Mouse (Mus musculus): ENCODE data around the gene Cmah.

Gene Cmah

DNA sequence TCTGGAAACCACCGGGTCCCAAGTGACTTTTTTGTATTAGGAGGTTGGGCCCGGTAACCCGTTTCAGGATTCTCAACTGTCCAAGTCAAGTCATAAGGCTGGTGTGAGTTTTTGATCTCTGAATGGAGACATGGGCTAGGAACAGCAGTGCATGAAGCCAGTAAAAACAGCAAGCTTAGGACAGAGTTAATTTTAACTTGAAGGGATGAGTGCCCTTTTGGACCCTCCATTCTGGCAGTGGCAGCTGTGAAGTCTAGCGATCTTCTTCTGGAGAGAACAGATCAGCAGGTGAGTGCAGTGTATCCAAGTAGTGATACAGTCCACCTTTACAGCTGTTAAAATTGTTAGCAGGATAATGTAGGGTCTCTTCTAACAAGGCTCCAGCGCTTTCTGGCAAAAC is at the start of gene Cmah:
TSS of gene Cmah (plus strand) at position 204 of the 400 bp plus-strand sequence.
- no peak for DNase-seq

DNA sequence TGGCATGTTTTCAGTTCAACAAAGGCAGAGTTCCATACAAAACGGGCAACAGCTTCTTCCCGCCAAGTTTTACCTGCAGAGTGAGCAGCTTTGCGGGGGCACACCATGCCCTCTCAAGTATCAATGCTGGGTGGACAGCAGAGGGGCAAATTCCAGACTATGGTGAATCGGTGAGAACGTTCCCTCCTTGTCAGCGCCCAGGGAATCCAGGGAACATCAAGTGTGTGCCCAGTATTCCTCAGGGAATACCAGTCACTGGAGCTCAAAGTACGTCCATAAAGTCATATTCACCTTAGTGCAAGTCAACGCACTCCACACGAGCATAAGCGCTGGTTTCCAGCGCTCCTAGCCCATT is 47.8 kb upstream of the Cmah start:
- DNase-seq: peak; percentile 11

DNA sequence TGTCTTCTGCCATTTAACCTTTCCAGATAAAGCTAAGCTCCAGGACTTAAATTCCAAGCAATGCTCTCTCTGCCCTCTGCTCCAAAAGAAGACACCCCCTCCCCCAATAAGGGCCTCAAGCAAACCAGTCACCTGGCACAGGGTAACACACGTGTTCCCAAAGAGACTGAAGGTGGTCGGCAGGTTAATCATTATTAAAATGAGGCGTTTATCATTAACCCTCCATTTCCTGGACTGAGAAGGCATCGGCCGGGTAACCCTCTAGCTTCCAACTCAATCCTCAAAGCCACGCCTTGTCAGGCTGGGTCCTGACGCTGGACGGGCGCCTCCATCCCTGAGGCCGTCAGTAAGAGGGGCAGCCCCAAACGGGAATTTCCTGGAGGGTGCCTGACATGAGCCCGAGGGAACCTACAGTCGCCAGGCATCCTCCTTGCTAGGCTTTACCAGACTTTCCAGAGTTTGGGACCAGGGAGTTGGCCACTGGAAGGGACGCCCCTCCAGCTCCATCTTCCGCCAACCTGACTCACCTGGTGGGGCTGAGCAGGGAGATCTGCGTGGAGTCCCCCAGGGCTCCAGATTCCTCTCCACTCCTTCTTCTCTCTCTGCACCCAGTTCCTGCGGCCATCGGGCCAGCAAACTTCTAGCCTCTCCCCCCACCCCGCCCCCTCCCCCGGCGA is 47.3 kb upstream of the Cmah start:
- DNase-seq: peak; percentile 34

DNA sequence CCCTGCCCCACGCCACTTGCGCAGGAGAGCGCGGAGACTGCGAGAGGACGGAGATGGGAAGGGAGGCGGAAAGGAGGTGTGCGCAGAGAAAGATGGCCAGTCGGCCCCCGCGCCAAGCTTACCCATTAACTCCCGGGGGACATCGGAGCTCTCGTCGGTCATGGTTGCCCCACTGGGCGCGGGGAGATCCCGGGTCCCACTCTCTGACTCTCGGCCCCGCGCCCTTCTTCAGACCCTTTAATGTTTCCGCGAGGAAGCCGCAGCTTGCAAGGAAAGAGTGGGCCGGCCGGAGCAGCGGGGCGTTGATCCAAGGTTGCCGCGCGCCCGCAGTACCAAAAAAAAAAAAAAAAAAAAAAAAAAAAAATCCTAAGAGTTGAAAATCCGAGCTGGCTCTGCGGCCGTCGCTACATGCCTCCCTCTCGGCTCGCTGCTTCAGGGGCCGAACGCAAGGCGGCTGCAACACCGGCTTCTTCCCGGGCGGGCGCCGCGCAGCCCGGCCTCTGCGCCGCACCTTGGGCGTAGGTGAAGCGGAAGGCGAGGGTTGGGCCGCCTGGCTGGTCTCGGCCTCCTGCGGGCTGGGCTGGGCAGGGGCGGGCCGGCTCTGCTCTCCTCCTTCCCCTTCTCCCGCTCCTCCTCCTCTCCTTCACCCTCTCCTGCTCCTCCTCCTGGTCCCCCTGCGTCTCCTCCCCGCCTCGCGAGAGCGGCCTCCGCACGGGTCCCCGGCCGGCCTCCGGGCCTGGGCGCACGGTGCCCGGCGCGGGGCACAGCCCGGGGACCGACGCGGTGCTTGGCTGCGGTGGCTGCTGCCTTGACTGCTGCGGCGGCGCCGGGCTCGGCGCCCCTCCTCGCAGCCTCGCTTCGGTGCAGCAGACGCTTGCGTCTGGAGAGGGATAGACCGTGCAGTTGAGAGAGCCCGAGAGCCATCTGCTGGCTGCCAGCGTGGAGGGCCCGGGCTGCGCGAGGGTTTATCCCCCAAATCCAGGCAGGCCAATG is 46.5 kb upstream of the Cmah start, which contains the start of gene Carmil1:
TSS of gene Carmil1 (minus strand) at position 357 of the 993 bp plus-strand sequence.
- DNase-seq: peak; percentile 85

DNA sequence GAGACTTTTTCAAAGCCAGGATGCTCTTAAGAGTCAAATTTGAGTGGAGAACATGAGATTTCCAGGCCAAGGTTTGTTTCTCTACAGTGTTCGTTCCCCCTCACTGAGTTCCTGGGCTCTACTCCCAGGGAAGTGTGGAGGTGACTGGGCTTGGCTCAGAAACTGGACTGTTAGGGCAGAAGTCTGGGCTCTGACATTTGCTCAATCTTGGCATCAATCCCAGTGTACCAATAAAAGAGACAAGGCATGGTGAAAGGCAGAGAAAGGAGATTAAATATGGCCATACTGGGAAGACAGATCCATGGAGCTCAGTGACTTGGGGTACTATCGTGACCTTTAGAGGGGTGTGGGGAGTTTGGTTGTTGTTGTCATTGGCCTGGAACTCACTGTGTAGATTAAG is 39.8 kb upstream of the Cmah start:
- peak; percentile 24 for DNase-seq

DNA sequence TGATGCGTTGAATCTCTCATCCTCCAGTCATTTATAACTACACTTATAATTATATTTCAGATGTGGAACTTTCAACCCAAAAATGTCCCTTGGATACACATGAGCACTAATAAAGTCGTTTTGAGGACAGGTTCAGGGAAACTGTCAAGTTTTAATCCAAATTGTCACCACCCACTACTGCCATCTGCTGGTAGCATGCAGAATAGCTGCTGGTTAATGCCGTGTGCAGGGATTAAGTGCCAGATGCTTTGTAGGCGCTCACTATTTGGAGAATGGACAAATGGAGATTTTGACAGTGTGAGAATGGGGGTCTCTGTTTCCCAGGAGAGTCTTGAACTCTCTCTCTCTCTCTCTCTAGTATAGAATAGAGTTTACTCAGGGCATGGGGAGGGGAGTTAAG is 30.0 kb upstream of the Cmah start:
- peak; percentile 31 for DNase-seq

DNA sequence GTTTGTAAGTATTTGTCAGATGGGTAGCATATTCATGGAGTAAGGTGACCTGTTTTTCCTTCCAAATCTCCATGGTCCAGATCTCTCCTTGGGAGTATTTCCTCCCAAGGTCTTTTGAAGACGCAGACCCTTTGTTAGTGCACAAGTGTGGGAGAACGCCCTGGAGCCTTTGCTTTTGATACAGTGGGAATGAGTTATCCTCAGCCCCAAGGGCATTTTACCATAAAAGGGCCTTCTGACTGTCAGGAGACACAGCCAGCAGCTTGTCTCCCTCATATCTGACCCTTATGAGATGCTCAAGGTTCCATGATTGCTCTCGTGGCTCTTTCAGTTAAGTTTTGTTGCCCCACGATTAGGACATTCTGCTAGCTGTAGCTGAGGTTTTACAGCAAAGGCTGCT is 21.7 kb upstream of the Cmah start:
- no peak for DNase-seq

DNA sequence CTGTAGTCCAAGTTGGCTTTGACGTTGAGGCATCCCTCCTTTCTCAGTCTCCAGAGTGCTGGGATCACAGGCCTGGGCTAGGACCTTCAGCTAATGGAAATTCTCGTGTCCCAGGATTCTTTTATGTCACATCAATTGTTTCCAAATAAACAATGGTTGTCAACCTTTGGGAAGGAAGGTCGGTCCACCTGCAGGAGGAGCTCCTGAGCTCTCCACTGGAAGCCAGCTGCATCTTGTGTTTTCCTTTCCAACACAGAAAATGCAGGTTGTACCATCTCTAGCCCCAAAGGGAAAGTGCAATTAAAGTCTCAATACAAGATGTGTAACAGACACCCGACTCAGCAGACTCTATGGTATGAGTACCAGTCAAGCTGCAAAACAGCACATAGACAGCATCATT is 21.0 kb upstream of the Cmah start:
- no peak for DNase-seq

DNA sequence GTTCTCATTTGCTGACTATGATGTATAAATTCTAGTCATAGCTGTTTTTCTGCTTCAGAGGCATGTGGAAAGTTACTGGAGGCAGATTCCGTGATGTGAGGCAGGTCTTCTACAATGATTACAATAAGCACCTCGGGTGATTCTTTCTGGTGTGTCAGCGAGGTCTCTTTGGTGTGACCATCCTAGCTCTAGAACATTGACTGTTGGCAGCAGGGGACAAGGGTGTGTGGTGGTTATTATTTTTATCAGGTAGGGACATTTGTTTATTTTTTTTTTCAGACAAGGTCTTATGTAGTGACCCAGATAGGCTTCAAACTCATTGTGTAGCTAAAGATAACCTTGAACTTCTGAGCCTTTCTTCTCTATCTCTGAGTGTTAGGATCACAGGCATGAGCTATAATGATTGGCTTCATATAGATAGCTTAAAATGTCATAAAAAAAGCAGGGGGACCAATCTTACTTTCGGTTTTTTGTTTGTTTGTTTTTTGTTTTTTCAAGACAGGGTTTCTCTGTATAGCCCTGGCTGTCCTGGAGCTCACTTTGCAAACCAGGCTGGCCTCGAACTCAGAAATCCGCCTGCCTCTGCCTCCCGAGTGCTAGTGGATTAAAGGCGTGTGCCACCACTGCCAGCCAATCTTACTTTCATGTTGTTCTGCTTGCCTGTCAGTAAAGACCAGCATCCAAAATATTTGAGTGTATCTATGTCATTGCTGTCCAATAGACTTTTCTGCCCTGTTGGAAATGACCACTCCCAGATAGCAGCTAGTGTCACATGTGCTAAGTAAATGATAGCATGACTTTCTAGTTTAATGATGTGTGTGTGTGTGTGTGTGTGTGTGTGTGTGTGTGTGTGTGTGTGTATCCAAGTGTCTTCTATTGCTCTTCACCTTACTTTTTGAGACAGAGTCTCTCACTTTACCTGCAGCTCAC is 15.9 kb upstream of the Cmah start:
- no peak for DNase-seq

DNA sequence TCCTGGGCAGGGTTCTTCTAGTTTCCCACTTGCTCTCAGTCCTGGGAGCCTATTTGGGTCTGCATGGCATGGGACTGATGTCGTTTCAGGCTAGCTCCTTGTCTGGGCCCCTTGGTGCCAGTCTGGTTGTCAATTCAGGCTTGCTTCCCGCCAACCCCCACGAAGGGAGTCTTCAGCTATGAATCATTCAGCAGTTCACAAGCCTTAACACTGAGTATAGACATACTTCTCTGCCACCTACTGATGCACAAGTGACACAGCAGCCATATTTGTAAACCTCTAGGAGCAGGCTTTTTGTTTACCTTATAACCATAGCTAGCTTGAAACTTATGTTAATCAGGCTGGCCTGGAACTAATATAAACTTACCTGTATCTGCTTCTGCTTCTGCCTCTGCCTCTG is 10.6 kb upstream of the Cmah start:
- DNase-seq: no peak

DNA sequence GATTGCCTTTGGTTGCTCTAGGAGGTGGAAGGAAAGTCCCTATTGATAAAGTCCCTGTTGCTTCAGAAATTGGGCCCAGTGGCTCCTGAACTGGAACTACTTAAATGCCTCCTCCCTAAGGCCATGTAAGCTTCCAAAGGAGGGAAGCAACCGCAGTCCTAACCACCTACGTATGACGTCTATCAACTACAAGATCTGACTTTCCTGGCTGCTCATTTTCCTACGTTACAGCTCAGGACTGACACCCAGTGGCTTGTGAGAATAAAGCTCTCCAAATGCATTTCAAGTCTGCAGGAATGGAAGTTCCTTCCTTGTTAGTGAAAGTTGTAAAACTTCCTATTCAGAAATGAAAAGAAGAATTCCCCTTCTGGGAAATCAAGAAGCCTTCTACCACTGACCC is 8.6 kb upstream of the Cmah start:
- DNase-seq: no peak

DNA sequence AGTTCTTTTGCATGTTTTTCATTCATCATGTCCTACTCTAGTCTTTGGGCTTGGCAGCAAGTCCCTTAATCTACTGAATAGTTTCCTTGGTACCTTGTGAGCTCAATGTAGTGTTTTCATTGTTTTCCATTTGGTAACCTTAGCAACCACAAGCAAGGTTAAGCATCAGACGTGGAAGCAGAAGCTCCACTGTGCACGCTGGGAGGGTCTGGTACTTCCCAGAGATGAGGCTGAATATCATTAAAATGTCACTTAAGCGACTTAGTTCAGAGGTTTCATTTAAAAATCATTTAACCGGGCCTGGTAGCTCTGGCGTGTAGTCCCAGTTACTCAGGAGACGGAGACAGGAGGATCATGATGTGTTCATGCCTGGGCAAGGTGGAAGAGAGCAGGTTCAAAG is 5.9 kb upstream of the Cmah start:
- DNase-seq: no peak

DNA sequence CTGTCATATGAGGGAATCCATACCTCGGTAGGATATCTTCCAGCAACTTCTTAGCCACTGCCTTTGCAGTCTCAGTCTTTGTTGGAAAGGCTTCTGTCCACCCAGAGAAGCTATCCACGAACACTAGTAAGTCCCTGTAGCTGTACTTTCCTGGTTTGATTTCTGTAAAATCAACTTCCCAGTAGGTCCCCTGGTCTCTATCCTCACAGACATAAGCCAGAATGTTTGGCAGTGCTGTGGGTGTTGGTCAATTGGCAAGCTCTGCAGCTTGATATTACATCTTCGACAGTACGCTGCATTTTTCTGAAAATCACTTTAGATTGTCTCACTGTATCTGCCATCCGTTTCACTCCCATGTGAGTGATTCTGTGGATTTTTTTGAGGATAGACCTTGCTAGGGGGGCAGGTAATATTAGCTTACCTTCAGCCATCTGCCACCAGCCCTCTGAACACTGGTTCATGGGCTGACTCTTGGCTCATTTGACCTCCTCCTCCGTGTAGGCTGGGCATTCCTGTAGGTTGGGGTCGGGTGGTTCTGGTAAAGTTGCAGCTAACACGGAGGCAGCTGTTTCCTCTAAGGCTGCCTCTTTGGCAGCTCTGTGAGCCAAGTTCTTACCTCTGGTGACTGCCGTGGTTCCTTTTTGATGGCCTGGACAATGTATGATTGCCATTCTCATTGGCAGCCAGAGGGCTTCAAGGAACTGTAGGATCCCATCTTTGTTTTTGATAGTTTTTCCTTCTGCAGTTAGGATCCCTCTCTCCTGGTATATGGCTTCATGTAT is 1.0 kb downstream of the Cmah start:
- no peak for DNase-seq

DNA sequence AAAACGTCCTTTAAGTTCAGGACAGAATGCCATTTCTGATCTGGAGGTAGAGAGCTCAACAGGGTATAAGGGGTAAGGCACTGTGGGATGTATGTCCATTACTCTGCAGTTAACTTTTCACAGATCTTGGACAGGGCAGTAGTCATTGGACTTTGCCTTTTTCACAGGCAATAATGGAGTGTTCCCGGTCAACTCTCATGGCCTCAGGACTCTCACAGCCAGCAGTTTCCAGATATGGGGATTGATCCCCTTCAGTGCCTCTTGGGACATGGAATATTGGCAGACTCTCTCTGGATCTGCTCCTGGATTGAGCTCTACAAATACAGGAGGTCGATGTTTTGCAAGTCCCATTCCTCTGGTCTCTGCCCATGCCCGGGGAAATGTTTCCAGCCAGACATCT is 2.9 kb downstream of the Cmah start:
- no peak for DNase-seq

DNA sequence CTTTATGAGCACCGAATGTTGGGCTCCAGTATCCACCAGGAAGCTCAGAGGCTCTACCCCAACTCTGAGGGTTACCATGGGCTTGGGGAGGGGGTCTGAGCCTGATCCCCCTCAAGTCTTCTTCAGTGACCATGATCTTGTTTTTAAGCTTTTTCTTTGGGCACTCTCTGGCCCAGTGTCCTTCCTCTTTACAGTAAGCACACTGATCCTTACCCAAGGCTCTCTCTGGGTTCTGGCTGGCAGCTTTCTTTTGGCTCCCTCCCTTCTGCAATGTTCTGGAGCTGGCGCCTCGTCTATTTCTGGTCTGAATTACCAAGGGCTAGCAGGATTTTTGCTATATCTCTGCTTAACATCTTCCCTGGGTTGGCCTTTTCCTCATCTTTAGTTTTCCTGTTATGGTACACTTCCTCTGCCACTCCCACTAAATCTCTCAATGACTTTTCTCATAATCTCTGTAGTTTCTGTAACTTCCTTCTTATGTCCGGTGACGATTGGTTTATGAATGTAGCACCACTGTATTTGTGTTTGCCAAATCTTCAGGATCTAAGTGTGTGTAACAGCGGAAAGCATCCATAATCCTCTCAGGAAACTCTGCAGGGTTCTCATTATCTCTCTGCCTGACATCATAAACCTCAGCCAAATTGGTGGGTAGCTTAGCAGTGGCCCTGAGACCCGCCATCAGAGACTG is 3.8 kb downstream of the Cmah start:
- no peak for DNase-seq

DNA sequence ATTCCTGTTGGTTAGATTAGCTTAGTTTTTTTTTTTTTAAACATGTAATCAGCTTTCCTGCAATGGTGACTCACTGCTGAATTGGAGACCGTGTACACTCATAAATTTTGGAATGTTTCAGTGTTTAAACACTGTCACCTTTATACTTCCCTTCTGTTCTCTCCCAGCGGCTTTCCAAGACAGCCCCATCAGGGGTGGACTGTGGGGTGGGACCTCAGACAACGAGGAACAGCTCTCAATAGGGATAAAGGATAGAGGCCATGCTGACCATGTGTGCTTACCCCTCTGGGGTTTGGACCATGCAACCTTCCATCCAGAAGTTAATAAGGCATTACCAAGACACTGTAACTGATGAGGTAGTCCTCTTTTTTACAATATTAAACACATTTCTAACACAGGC is 5.3 kb downstream of the Cmah start:
- no peak for DNase-seq

DNA sequence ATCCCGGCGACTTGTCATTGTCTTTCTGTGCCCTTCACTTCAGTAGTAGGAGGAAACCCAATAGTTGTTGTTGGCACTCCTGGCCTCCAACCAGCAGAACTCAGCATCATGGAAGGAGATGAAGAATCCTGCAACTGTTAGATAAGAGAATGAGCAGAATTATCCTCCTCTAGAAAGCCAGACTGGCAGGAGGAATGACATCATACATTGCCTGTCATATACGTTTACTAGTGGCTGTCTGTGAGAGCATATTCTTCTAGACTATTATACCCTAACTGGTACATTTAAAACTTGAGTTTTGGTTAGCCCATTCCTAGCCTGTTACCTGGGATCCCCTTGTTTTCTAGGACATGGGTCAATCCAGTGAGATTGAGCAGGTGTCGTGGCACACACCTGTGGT is 9.6 kb downstream of the Cmah start:
- no peak for DNase-seq

DNA sequence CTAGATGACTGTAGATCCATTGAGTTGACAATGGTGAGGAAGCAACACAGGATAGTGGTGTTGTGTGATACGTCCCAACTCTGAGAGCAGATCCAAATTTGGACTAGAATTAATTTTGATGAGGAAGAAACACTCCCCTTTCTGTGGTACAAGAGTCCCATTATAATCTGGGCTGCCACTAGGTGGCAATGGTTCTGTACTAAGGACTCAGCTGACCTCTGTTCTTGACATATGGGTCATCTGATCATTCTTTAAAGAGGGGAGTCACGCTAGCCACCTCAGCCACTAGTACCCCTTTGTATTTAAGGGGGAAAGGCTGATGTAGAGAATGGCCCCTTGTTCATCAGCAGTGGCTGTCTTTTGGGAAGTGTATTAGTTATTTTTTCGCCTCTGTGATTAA is 10.7 kb downstream of the Cmah start:
- no peak for DNase-seq

DNA sequence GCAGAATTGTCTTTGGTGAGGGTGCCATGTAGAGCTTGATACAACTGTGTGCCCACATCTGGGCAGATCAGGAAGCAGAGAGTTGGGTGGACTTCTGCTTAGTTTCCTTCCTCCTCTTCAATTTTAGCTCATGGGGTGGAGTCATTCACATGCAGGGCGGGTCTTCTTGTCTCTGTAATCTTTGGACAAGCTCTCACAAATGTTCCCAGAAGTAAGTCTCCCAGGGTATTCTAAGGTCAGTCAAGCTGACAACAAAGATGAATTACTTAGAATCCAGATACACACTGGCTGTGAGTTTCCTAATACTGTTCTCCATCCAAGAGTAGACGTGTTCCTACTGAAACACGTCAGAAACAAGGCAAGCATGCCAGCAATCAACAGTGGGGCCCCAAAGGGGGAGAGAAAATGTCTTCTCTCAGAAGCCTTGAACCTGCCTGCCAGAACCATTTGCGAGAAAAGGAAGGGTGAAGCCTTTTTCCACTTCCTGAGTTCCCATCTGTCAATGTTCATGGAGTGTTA is 11.2 kb downstream of the Cmah start:
- DNase-seq: no peak

DNA sequence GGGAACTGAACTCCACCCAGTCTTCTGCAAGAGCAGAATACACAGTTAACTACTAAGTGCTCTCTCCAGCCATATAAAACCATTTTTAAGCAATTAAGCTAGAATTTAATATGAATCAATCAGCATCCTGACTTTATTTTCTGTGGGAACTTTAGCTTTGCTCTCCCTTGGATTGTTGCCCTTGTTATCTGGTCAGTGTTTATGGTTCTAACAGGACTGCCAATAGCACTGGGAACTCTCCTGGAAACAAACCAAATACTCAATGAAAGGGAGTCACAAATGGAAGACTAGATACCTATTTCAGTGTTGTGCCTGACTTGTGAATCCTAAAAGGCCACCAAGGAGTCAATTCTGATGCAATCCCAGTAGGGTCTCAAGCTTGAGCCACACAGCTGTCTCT is 12.7 kb downstream of the Cmah start:
- DNase-seq: no peak

DNA sequence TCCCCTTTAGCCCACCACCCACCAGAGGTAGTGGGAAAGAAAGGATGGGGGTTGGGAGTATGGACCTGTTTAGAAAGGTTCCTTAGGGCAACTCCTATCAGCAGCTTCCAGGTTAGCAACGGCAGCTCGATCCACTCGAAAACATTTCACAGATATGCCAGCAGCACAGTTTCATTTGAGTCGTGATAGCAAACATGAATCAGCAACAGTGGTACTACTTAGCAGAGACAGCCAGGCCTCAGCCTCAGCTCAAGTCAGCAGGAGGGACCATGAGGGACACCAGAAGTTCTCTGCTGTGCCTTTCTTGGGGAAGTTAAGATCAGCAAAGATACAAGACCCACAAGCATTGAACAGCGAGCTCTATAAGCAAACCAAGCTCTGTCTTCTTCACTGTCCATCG is 13.3 kb downstream of the Cmah start:
- DNase-seq: no peak

DNA sequence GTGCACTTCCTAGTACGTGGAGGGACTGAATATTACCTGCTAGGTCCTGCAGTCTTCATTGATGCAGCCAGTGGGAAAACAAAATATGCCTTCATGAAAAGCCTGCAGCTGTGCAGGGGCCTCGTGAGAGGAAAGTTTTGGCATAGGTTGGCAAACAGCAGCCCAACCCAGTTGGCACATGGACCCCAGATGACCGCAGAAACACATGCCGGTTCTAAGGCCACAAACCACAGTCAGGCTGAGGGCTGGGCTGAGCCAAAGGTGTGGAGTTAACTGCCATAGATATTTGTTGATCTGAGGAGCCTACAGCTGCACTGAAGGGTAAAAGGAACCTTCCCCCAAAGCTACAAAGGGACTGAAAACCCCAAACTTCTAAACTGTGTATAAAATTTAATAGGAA is 14.9 kb downstream of the Cmah start:
- DNase-seq: no peak

All from cerebellum, adult 11 months (tissue).